Mouse (Mus musculus) cerebellum, adult 9-11 months (tissue): ENCODE results near the gene Podn.
A peak's percentile ranks its signal among the peaks of the same experiment; 100 is the strongest.

Experiments used
- DNase-seq: peaks from one replicate; pipeline ENCODE4 v3.0.0; 2022

Podn gene

GRCm38 (mm10) chr4:108037027-108037426 lies 59.2 kb downstream of the Podn start:
- no peak for DNase-seq

GRCm38 (mm10) chr4:108033041-108033764 lies 63.0 kb downstream of the Podn start:
- no peak for DNase-seq

- DNase-seq, result no peak
These were observed 63.8 kb downstream of the Podn start for GRCm38 (mm10) chr4:108032352-108032849.

GRCm38 (mm10) chr4:108031502-108032351 lies 64.5 kb downstream of the Podn start:
- no peak for DNase-seq

GRCm38 (mm10) chr4:108030888-108031501 lies 65.2 kb downstream of the Podn start:
- DNase-seq, result no peak

GRCm38 (mm10) chr4:108026193-108026592 lies 70.1 kb downstream of the Podn start:
- DNase-seq, result no peak

GRCm38 (mm10) chr4:108025269-108025668 lies 71.0 kb downstream of the Podn start:
- DNase-seq, result no peak

- DNase-seq, result no peak
These were observed 71.6 kb downstream of the Podn start for GRCm38 (mm10) chr4:108024641-108025040.

- no peak for DNase-seq
These were observed 73.1 kb downstream of the Podn start for GRCm38 (mm10) chr4:108023186-108023585.

- DNase-seq, result no peak
These were observed 76.1 kb downstream of the Podn start for GRCm38 (mm10) chr4:108020178-108020577.

- no peak for DNase-seq
These were observed 77.0 kb downstream of the Podn start for GRCm38 (mm10) chr4:108018961-108019921.

GRCm38 (mm10) chr4:108018241-108018923 lies 77.9 kb downstream of the Podn start:
- DNase-seq, result no peak

GRCm38 (mm10) chr4:108017839-108018238 lies 78.4 kb downstream of the Podn start:
- DNase-seq, result no peak

- DNase-seq, result peak; percentile 59
These were observed 79.9 kb downstream of the Podn start for GRCm38 (mm10) chr4:108016321-108016720.

- DNase-seq, result no peak
These were observed 81.0 kb downstream of the Podn start for GRCm38 (mm10) chr4:108015067-108015765.

GRCm38 (mm10) chr4:108014466-108014865 lies 81.8 kb downstream of the Podn start:
- no peak for DNase-seq

GRCm38 (mm10) chr4:108008541-108008940 lies 87.7 kb downstream of the Podn start:
- peak; percentile 58 for DNase-seq

- DNase-seq, result peak; percentile 40
These were observed 88.6 kb downstream of the Podn start for GRCm38 (mm10) chr4:108007532-108008103.

GRCm38 (mm10) chr4:108005328-108005727 lies 90.9 kb downstream of the Podn start:
- no peak for DNase-seq

GRCm38 (mm10) chr4:107999380-107999779 lies 96.9 kb downstream of the Podn start:
- DNase-seq, result no peak
